Mouse (Mus musculus): ENCODE data around the gene Pigt. TPM values are rescaled to one million over a fixed set of nuclear protein-coding genes. Genes with fewer than 3 reads are reported as not detected.

The Pigt gene
- polyA plus RNA-seq, 2 experiments: 21.7 to 25.6 TPM

GRCm38 (mm10) chr2:164455421-164456190 lies 41.7 kb upstream of the Pigt start:
- ATAC-seq (ENCODE audit: insufficient read depth) (no peak), DNase-seq (ENCODE audit: low read depth in 3 of 3, low spot score in 3 of 3) (no peak)
- Histone ChIP-seq H3K27ac (no peak overlapping the region), H3K9ac (replicated peaks) (no peak overlapping the region), H3K4me3 (ENCODE audit: insufficient read depth in 1 of 2, low read depth in 2 of 2, low read length in 2 of 2) (no peak overlapping the region), H3K36me3 (replicated peaks; ENCODE audit: control insufficient read depth, insufficient read depth, low read depth) (no peaks in the 10 kb centered on the region), H3K9me3 (ENCODE audit: control insufficient read depth, low read length) (no peaks in the 10 kb centered on the region), H3K4me2 (ENCODE audit: low read depth) (no peak overlapping the region), H3K4me1 (replicated peaks; ENCODE audit: control insufficient read depth in 2 of 2, insufficient read depth in 2 of 2, low read length in 1 of 2) (peaks cover 0 to 8% of the 10 kb centered on the region in 2 experiments; a peak in 1 of 4 replicates), H3K27me3 (ENCODE audit: control insufficient read depth, insufficient read depth, low read length) (no peaks in the 10 kb centered on the region)
- 43% methylated on average over 6 of the region's 6 CpGs for WGBS (ENCODE audit: insufficient replicate concordance)
- TF ChIP-seq CTCF (IDR thresholded peaks at IDR 0.05; ENCODE audit: low read depth): no peak
- no peak for TF ChIP-seq EP300 (IDR thresholded peaks at IDR 0.05; ENCODE audit: low read depth)

- 53% methylated on average over 1 of the region's 1 CpGs for WGBS (ENCODE audit: insufficient replicate concordance)
- H3K4me2 ChIP-seq (ENCODE audit: low read depth): no peak overlapping the region
- ATAC-seq (ENCODE audit: insufficient read depth) (no peak), DNase-seq (ENCODE audit: low read depth in 3 of 3, low spot score in 3 of 3) (no peak)
- H3K27ac ChIP-seq: no peak overlapping the region
- peaks cover 0 to 8% of the 10 kb centered on the region in 2 experiments; a peak in 1 of 4 replicates for H3K4me1 ChIP-seq (replicated peaks; ENCODE audit: control insufficient read depth in 2 of 2, insufficient read depth in 2 of 2, low read length in 1 of 2)
- H3K36me3 ChIP-seq (replicated peaks; ENCODE audit: control insufficient read depth, insufficient read depth, low read depth): no peaks in the 10 kb centered on the region
- no peak overlapping the region for H3K9ac ChIP-seq (replicated peaks)
- H3K9me3 ChIP-seq (ENCODE audit: control insufficient read depth, low read length): no peaks in the 10 kb centered on the region
- no peaks in the 10 kb centered on the region for H3K27me3 ChIP-seq (ENCODE audit: control insufficient read depth, insufficient read depth, low read length)
- no peak overlapping the region for H3K4me3 ChIP-seq (ENCODE audit: insufficient read depth in 1 of 2, low read depth in 2 of 2, low read length in 2 of 2)
- TF ChIP-seq CTCF (IDR thresholded peaks at IDR 0.05; ENCODE audit: low read depth) (no peak), EP300 (IDR thresholded peaks at IDR 0.05; ENCODE audit: low read depth) (no peak)
Measured at GRCm38 (mm10) chr2:164456413-164456812, 40.9 kb upstream of the Pigt start.

GRCm38 (mm10) chr2:164456864-164457300 lies 40.4 kb upstream of the Pigt start, which contains the start of gene Sys1:
Gene Sys1 (plus strand): TSS chr2:164456964.
- no peak within 1 kb of the TSS for H3K9ac ChIP-seq (replicated peaks)
- H3K36me3 ChIP-seq (replicated peaks; ENCODE audit: control insufficient read depth, insufficient read depth, low read depth): no peaks in the 10 kb centered on the region
- no peaks in the 10 kb centered on the region for H3K27me3 ChIP-seq (ENCODE audit: control insufficient read depth, insufficient read depth, low read length)
- H3K4me1 ChIP-seq (replicated peaks; ENCODE audit: control insufficient read depth in 2 of 2, insufficient read depth in 2 of 2, low read length in 1 of 2): peaks cover 0 to 11% of the 10 kb centered on the region in 2 experiments; a peak in 2 of 4 replicates
- no peaks in the 10 kb centered on the region for H3K9me3 ChIP-seq (ENCODE audit: control insufficient read depth, low read length)
- H3K4me2 ChIP-seq (ENCODE audit: low read depth): 0 out of 2 replicates have a peak within 1 kb of the TSS, but pooled peaks have one; percentile 13
- no peak for TF ChIP-seq EP300 (IDR thresholded peaks at IDR 0.05; ENCODE audit: low read depth)
- no peak for TF ChIP-seq CTCF (IDR thresholded peaks at IDR 0.05; ENCODE audit: low read depth)
- ATAC-seq (ENCODE audit: insufficient read depth) (no peak), DNase-seq (ENCODE audit: low read depth in 3 of 3, low spot score in 3 of 3) (no peak)
- H3K4me3 ChIP-seq (ENCODE audit: insufficient read depth in 1 of 2, low read depth in 2 of 2, low read length in 2 of 2): no peak within 1 kb of the TSS
- no peak within 1 kb of the TSS for H3K27ac ChIP-seq
- 10% methylated on average over 7 of the region's 7 CpGs for WGBS (ENCODE audit: insufficient replicate concordance)

- Histone ChIP-seq H3K4me3 (ENCODE audit: insufficient read depth in 1 of 2, low read depth in 2 of 2, low read length in 2 of 2) (no peak overlapping the region), H3K27ac (no peak overlapping the region), H3K4me1 (replicated peaks; ENCODE audit: control insufficient read depth in 2 of 2, insufficient read depth in 2 of 2, low read length in 1 of 2) (peaks cover 4 to 18% of the 10 kb centered on the region in 2 experiments), H3K9ac (replicated peaks) (no peak overlapping the region), H3K36me3 (replicated peaks; ENCODE audit: control insufficient read depth, insufficient read depth, low read depth) (peaks cover under 1% of the 10 kb centered on the region; the same call in 1 of the 2 replicates), H3K27me3 (ENCODE audit: control insufficient read depth, insufficient read depth, low read length) (no peaks in the 10 kb centered on the region), H3K4me2 (ENCODE audit: low read depth) (no peak overlapping the region), H3K9me3 (ENCODE audit: control insufficient read depth, low read length) (no peaks in the 10 kb centered on the region)
- ATAC-seq (ENCODE audit: insufficient read depth) (no peak), DNase-seq (ENCODE audit: low read depth in 3 of 3, low spot score in 3 of 3) (no peak)
- TF ChIP-seq CTCF (IDR thresholded peaks at IDR 0.05; ENCODE audit: low read depth) (no peak), EP300 (IDR thresholded peaks at IDR 0.05; ENCODE audit: low read depth) (no peak)
- WGBS (ENCODE audit: insufficient replicate concordance): 49% methylated on average over 7 of the region's 7 CpGs
Measured at GRCm38 (mm10) chr2:164457942-164458341, 39.4 kb upstream of the Pigt start.

GRCm38 (mm10) chr2:164458535-164458934 lies 38.8 kb upstream of the Pigt start:
- peak in 1 of 3 experiments; percentile 33 for DNase-seq (ENCODE audit: low read depth in 3 of 3, low spot score in 3 of 3)
- no peak for ATAC-seq (ENCODE audit: insufficient read depth)
- Histone ChIP-seq H3K4me2 (ENCODE audit: low read depth) (peak overlapping the region; percentile 31), H3K27ac (peak overlapping the region; percentile 41; the same call in 1 of the 2 replicates), H3K9me3 (ENCODE audit: control insufficient read depth, low read length) (no peaks in the 10 kb centered on the region), H3K9ac (replicated peaks) (no peak overlapping the region), H3K27me3 (ENCODE audit: control insufficient read depth, insufficient read depth, low read length) (no peaks in the 10 kb centered on the region), H3K4me3 (ENCODE audit: insufficient read depth in 1 of 2, low read depth in 2 of 2, low read length in 2 of 2) (no peak overlapping the region), H3K36me3 (replicated peaks; ENCODE audit: control insufficient read depth, insufficient read depth, low read depth) (peaks cover 4% of the 10 kb centered on the region; the same call in 1 of the 2 replicates), H3K4me1 (replicated peaks; ENCODE audit: control insufficient read depth in 2 of 2, insufficient read depth in 2 of 2, low read length in 1 of 2) (peaks cover 4 to 18% of the 10 kb centered on the region in 2 experiments)
- WGBS (ENCODE audit: insufficient replicate concordance): 38% methylated on average over 8 of the region's 8 CpGs
- no peak for TF ChIP-seq CTCF (IDR thresholded peaks at IDR 0.05; ENCODE audit: low read depth)
- 0 out of 2 replicates have a peak, but pooled peaks have one; percentile 15 for TF ChIP-seq EP300 (IDR thresholded peaks at IDR 0.05; ENCODE audit: low read depth)
